Mouse (Mus musculus) kidney, adult 2 months (tissue): ENCODE measurements around the gene Golt1a.

Source experiments
- CTCF ChIP-seq: fragments of 200-500 bp; conservative IDR thresholded peaks from 2 replicates; pipeline ENCODE4 v1.5.1; 2011; ENCODE audit warnings: low read depth, mild to moderate bottlenecking, control low read depth, low read length, moderate library complexity, mixed read lengths; ENCODE audit not compliant: insufficient read depth, insufficient read length
- POLR2A ChIP-seq: fragments of 200-500 bp; IDR thresholded peaks from one replicate; pipeline ENCODE4 v1.6.1; 2011; ENCODE audit warnings: low read depth, low read length, control low read depth

GRCm38 (mm10) chr1:133328299-133328795, 18.7 kb downstream of the Golt1a start:
- TF ChIP-seq POLR2A (no peak), CTCF (no peak)
